Mouse (Mus musculus): ENCODE data around the gene Myrfl.

- TF ChIP-seq CTCF (IDR thresholded peaks at IDR 0.05; ENCODE audit: extremely low read depth, insufficient read length, insufficient replicate concordance, low read depth, low read length) (no peak), POLR2A (IDR thresholded peaks at IDR 0.05; ENCODE audit: low read depth, low read length) (no peak)
Observed at GRCm38 (mm10) chr10:116870819-116871218, 25.9 kb downstream of the Myrfl start.

All from small intestine, adult 2 months (tissue).